Mouse (Mus musculus) MEL (cell line): Measurements from ENCODE around the gene Kcnn3.

Experiments
- CTCF ChIP-seq, 3 experiments: IDR thresholded peaks in 2 of 3; conservative IDR thresholded peaks in 1 of 3; 2 replicates each; pipeline ENCODE4 v1.5.1; 2011 to 2012; ENCODE audit warnings: low read length in 3 of 3, low read depth in 2 of 3, mild to moderate bottlenecking in 2 of 3, improper control_type of control experiment in 1 of 3, inconsistent platforms in 1 of 3, mixed read lengths in 1 of 3, moderate library complexity in 1 of 3; ENCODE audit not compliant: control insufficient read depth in 1 of 3, insufficient read depth in 1 of 3, poor library complexity in 1 of 3, severe bottlenecking in 1 of 3
- POLR2AphosphoS2 ChIP-seq: IDR thresholded peaks from 2 replicates; pipeline ENCODE4 v1.6.1; 2011; ENCODE audit warnings: low read length, improper control_type of control experiment
- TBP ChIP-seq: IDR thresholded peaks from 2 replicates; pipeline ENCODE4 v1.8.0; 2011; ENCODE audit warnings: low read depth, low read length, improper control_type of control experiment

GRCm38 (mm10) chr3:89649890-89650289 lies 129.9 kb downstream of the Kcnn3 start:
- TF ChIP-seq CTCF (IDR thresholded peaks at IDR 0.05 in 2 of 3, conservative IDR thresholded peaks at IDR 0.05 in 1 of 3; ENCODE audit: control insufficient read depth in 1 of 3, insufficient read depth in 1 of 3, low read depth in 2 of 3, low read length in 3 of 3, poor library complexity in 1 of 3, severe bottlenecking in 1 of 3): no peak
- TF ChIP-seq POLR2AphosphoS2: no peak
- TF ChIP-seq TBP: no peak
